8 mouse cellular contexts compared by ENCODE assay signal in the genomic region with DNA sequence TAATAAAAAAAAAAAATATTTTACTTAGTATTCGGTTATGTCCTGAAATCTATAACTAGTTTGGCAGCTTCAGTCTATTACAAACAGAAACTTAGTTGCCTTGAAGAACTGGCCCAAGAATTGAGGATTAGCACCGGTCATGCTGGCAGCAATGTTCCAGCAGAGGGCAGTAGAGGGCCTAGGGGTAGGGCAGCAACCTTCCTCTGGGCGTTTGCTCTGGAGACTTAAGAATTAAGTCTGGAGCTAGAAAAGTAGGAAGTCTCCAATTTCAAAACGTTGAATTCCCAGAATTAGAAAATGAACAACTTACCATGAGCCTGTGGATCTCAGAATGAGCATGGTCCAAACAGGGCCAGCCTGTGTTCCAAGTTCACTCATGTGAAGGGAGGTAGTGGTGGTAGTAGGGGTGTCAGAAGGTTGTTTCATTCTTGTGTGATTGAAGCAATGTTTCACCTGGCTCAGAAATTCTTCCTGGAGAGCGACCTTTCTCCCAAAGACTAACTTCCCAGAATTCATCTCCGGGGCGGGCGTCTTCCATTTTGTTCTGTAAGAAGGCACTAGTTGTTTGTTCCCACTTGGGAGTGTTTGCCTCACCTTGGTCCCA. TPM values are rescaled to one million over a fixed set of nuclear protein-coding genes. Genes with fewer than 3 reads are reported as not detected.
DNase-seq lines count a peak whose midpoint lies in the region; ATAC-seq lines count a peak whose summit lies in the region.

No protein-coding gene starts in this region.

- no peak overlapping the region for H3K4me2 ChIP-seq in neural tube, embryonic 15.5 days

- no peaks in the 10 kb centered on the region for H3K9me3 ChIP-seq in neural tube, embryonic 15.5 days (replicated peaks)

- WGBS in neural tube, embryonic 15.5 days: 72% methylated on average over 8 of the region's 8 CpGs

- no peak overlapping the region for H3K27ac ChIP-seq in neural tube, embryonic 15.5 days (replicated peaks)

- H3K4me1 ChIP-seq in neural tube, embryonic 15.5 days: no peaks in the 10 kb centered on the region

- DNase-seq in embryo, embryonic 10 days (ENCODE audit: low spot score): peak; percentile 68
- DNase-seq in embryo, embryonic 9.5 days (ENCODE audit: extremely low spot score): no peak
- DNase-seq in neural tube, embryonic 10.5 days (ENCODE audit: extremely low spot score, low spot score): peak; percentile 42
- peak; percentile 74 to 80 for DNase-seq in cerebellum, postnatal 10 days
- DNase-seq in spleen, postnatal 4 days (ENCODE audit: low spot score in 2 of 2): peak; percentile 64 to 87

- no peak overlapping the region for H3K4me3 ChIP-seq in neural tube, embryonic 15.5 days (replicated peaks)

- ATAC-seq in neural tube, embryonic 15.5 days (ENCODE audit: low FRiP score): no peak
- ATAC-seq in hematopoietic stem cell, adult 5-6 weeks (replicated peaks in 1 of 2; ENCODE audit: insufficient read depth in 1 of 2, low FRiP score in 2 of 2, low TSS enrichment in 1 of 2, low read depth in 1 of 2, poor library complexity in 2 of 2, severe bottlenecking in 2 of 2): peak; percentile 71 to 89
- ATAC-seq in megakaryocyte, adult 5-6 weeks (ENCODE audit: poor library complexity, severe bottlenecking): peak; percentile 92

- no peak overlapping the region for H3K9ac ChIP-seq in neural tube, embryonic 15.5 days (replicated peaks)

- no peaks in the 10 kb centered on the region for H3K36me3 ChIP-seq in neural tube, embryonic 15.5 days

- H3K27me3 ChIP-seq in neural tube, embryonic 15.5 days (replicated peaks): no peaks in the 10 kb centered on the region

RNA-seq across cellular contexts. Expression of a gene that starts 33.4 kb away (rescaled TPM):
- polyA plus RNA-seq in neural tube, embryonic 15.5 days (2015; fragmentation: Nextera tagmentation; extraction: Ambion mirVana): 39.2 and 57.1 TPM in 2 replicates
- 83.2 and 85.5 TPM in 2 replicates for total RNA-seq in hematopoietic stem cell, adult 5-6 weeks (2017)
- 114 and 117 TPM in 2 replicates for total RNA-seq in megakaryocyte, adult 5-6 weeks (2015)
- 50.6 and 62.0 TPM in 2 replicates for total RNA-seq in megakaryocyte, adult 5-6 weeks (2017)
